Mouse (Mus musculus) intestine, postnatal 0 days (tissue): ENCODE measurements around the gene S1pr4. TPM values are rescaled to one million over a fixed set of nuclear protein-coding genes. Genes with fewer than 3 reads are reported as not detected.
A peak's percentile ranks its signal among the peaks of the same experiment; 100 is the strongest.

Source experiments
- ATAC-seq: fragments of 200-750 bp; cut with Nextera tagmentation; 2 replicates; pipeline ENCODE4 v1.8.0; 2017; ENCODE audit warnings: mild to moderate bottlenecking, moderate TSS enrichment, moderate library complexity
- H3K27ac ChIP-seq: fragments of 300-500 bp; sonication (generic); 2 replicates; pipeline ENCODE4 v1.5.1; 2014; ENCODE audit warnings: mild to moderate bottlenecking, low read depth, low read length, moderate library complexity
- H3K27me3 ChIP-seq: fragments of 300-500 bp; sonication (generic); replicated peaks from 2 replicates; pipeline ENCODE4 v1.6.1; 2014; ENCODE audit warnings: low read length, mixed read lengths; ENCODE audit not compliant: control insufficient read depth, insufficient read depth
- H3K36me3 ChIP-seq: fragments of 300-500 bp; sonication (generic); 2 replicates; pipeline ENCODE4 v1.6.1; 2014; ENCODE audit warnings: mild to moderate bottlenecking, moderate library complexity; ENCODE audit not compliant: control insufficient read depth, insufficient read depth
- H3K4me1 ChIP-seq: fragments of 300-500 bp; sonication (generic); replicated peaks from 2 replicates; pipeline ENCODE4 v1.6.1; 2014; ENCODE audit warnings: antibody characterized with exemption, low read length, mixed read lengths; ENCODE audit not compliant: control insufficient read depth, insufficient read depth
- H3K4me2 ChIP-seq: fragments of 300-500 bp; sonication (generic); replicated peaks from 2 replicates; pipeline ENCODE4 v1.6.1; 2014; ENCODE audit warnings: low read depth, mild to moderate bottlenecking, moderate library complexity
- H3K4me3 ChIP-seq: fragments of 300-500 bp; sonication (generic); 2 replicates; pipeline ENCODE4 v1.5.1; 2014; ENCODE audit warnings: low read depth, low read length
- H3K9ac ChIP-seq: fragments of 300-500 bp; sonication (generic); 2 replicates; pipeline ENCODE4 v1.6.1; 2014; ENCODE audit warnings: mild to moderate bottlenecking, low read depth, low read length
- H3K9me3 ChIP-seq: fragments of 300-500 bp; sonication (generic); 2 replicates; pipeline ENCODE4 v1.6.1; 2016; ENCODE audit warnings: mixed run types; ENCODE audit not compliant: control insufficient read depth
- CTCF ChIP-seq: sonication (generic); IDR thresholded peaks from 2 replicates; pipeline ENCODE4 v1.5.1; 2016; ENCODE audit warnings: low read depth, mild to moderate bottlenecking, control low read depth, antibody characterized with exemption, moderate library complexity
- WGBS: fragments of 180-500 bp; shearing (Covaris S2); extraction: QIAGEN DNeasy Blood & Tissue Kit; methylation state at CpG from one replicate; pipeline ENCODE4 v1.1.7; 2014; 5-methylcytosine and 5-hydroxymethylcytosine counted together
- polyA plus RNA-seq: library from polyadenylated mRNA; unstranded; fragments of >200 nt; fragmentation: Nextera tagmentation; extraction: Ambion mirVana; gene quantifications from 2 replicates; pipeline ENCODE4 v1.2.1, GENCODE M21; 2015

Gene S1pr4
- polyA plus RNA-seq, 1 experiment from 2014 or later, result 0.74 TPM

GRCm38 (mm10) chr10:81538321-81539048 lies 38.6 kb upstream of the S1pr4 start:
- H3K4me1 ChIP-seq, result peaks cover 5% of the 10 kb centered on the region
- H3K27ac ChIP-seq, result peak overlapping the region; percentile 70

GRCm38 (mm10) chr10:81537429-81537828 lies 37.5 kb upstream of the S1pr4 start:
- 82% methylated on average over 2 of the region's 2 CpGs for WGBS
- Histone ChIP-seq H3K4me2 (no peak overlapping the region), H3K27me3 (no peaks in the 10 kb centered on the region), H3K36me3 (peaks cover 38% of the 10 kb centered on the region), H3K9ac (no peak overlapping the region), H3K9me3 (no peaks in the 10 kb centered on the region), H3K4me1 (peaks cover 5% of the 10 kb centered on the region), H3K4me3 (no peak overlapping the region), H3K27ac (no peak overlapping the region)
- no peak for ATAC-seq
- TF ChIP-seq CTCF, result no peak

More at GRCm38 (mm10) chr10:81538321-81539048, 38.6 kb upstream of the S1pr4 start:
- Histone ChIP-seq H3K4me2 (no peak overlapping the region), H3K36me3 (peaks cover 27% of the 10 kb centered on the region), H3K4me3 (no peak overlapping the region), H3K27me3 (no peaks in the 10 kb centered on the region), H3K9ac (no peak overlapping the region), H3K9me3 (no peaks in the 10 kb centered on the region)
- ATAC-seq, result peak; percentile 68
- TF ChIP-seq CTCF, result no peak
- WGBS, result 55% methylated on average over 3 of the region's 3 CpGs

GRCm38 (mm10) chr10:81536734-81537133 lies 36.8 kb upstream of the S1pr4 start:
- no peak for ATAC-seq
- Histone ChIP-seq H3K9ac (no peak overlapping the region), H3K4me2 (no peak overlapping the region), H3K4me1 (peaks cover 5% of the 10 kb centered on the region; the same call in 1 of the 2 replicates), H3K27me3 (no peaks in the 10 kb centered on the region), H3K27ac (no peak overlapping the region), H3K9me3 (no peaks in the 10 kb centered on the region), H3K36me3 (peaks cover 45% of the 10 kb centered on the region), H3K4me3 (no peak overlapping the region)
- peak; percentile 70 for TF ChIP-seq CTCF
- WGBS, result 68% methylated on average over 6 of the region's 6 CpGs

GRCm38 (mm10) chr10:81534826-81535225 lies 34.9 kb upstream of the S1pr4 start:
- Histone ChIP-seq H3K9ac (no peak overlapping the region), H3K4me1 (0 out of 2 replicates have a peak, but pooled peaks cover 5% of the 10 kb centered on the region), H3K4me2 (no peak overlapping the region), H3K27ac (no peak overlapping the region), H3K9me3 (no peaks in the 10 kb centered on the region), H3K36me3 (peaks cover 61% of the 10 kb centered on the region), H3K4me3 (no peak overlapping the region), H3K27me3 (no peaks in the 10 kb centered on the region)
- WGBS, result 54% methylated on average over 16 of the region's 16 CpGs
- ATAC-seq, result no peak
- no peak for TF ChIP-seq CTCF

GRCm38 (mm10) chr10:81526779-81527178 lies 26.8 kb upstream of the S1pr4 start:
- peak; percentile 34; the same call in 1 of the 2 replicates for ATAC-seq
- peak; percentile 97 for TF ChIP-seq CTCF
- WGBS, result 10% methylated on average over 14 of the region's 14 CpGs

GRCm38 (mm10) chr10:81525017-81525694 lies 25.2 kb upstream of the S1pr4 start:
- Histone ChIP-seq H3K36me3 (peaks cover 14% of the 10 kb centered on the region), H3K4me3 (no peak overlapping the region), H3K9ac (no peak overlapping the region), H3K4me1 (no peaks in the 10 kb centered on the region), H3K4me2 (no peak overlapping the region), H3K27ac (no peak overlapping the region), H3K9me3 (no peaks in the 10 kb centered on the region), H3K27me3 (no peaks in the 10 kb centered on the region)
- no peak for ATAC-seq
- 36% methylated on average over 12 of the region's 13 CpGs for WGBS
- TF ChIP-seq CTCF, result no peak

More at GRCm38 (mm10) chr10:81526779-81527178, 26.8 kb upstream of the S1pr4 start:
- no peaks in the 10 kb centered on the region for H3K9me3 ChIP-seq
- no peaks in the 10 kb centered on the region for H3K4me1 ChIP-seq
- no peak overlapping the region for H3K9ac ChIP-seq
- H3K27ac ChIP-seq, result no peak overlapping the region
- H3K27me3 ChIP-seq, result no peaks in the 10 kb centered on the region
- no peak overlapping the region for H3K4me3 ChIP-seq
- H3K4me2 ChIP-seq, result no peak overlapping the region
- H3K36me3 ChIP-seq, result peaks cover 30% of the 10 kb centered on the region
